Mouse (Mus musculus): ENCODE measurements around the gene Dusp22. TPM values are rescaled to one million over a fixed set of nuclear protein-coding genes. Genes with fewer than 3 reads are reported as not detected.

Dusp22 gene
- polyA plus RNA-seq, 1 experiment from 2014 or later, result 19.0 TPM

GRCm38 (mm10) chr13:30665261-30665660 is 5.5 kb downstream of the Dusp22 start:
- Histone ChIP-seq H3K9ac (ENCODE audit: low read depth, low read length) (no peak overlapping the region), H3K27me3 (ENCODE audit: control insufficient read depth, insufficient read depth, low read length) (no peaks in the 10 kb centered on the region), H3K4me2 (replicated peaks; ENCODE audit: low read depth, low read length) (no peak overlapping the region), H3K9me3 (ENCODE audit: control insufficient read depth, low read length) (no peaks in the 10 kb centered on the region), H3K4me3 (ENCODE audit: low read depth, low read length) (no peak overlapping the region), H3K4me1 (replicated peaks; ENCODE audit: control insufficient read depth, insufficient read depth, low read length) (no peaks in the 10 kb centered on the region), H3K27ac (ENCODE audit: low read depth, low read length) (no peak overlapping the region), H3K36me3 (ENCODE audit: control insufficient read depth, insufficient read depth, low read length) (no peaks in the 10 kb centered on the region)
- ATAC-seq (ENCODE audit: low FRiP score), result no peak
- DNase-seq (ENCODE audit: low spot score), result no peak
- 94% methylated on average over 8 of the region's 8 CpGs for WGBS

GRCm38 (mm10) chr13:30666537-30666936 is 6.7 kb downstream of the Dusp22 start:
- no peak overlapping the region for H3K4me3 ChIP-seq (ENCODE audit: low read depth, low read length)
- 93% methylated on average over 10 of the region's 10 CpGs for WGBS

GRCm38 (mm10) chr13:30668301-30668700 is 8.5 kb downstream of the Dusp22 start:
- Histone ChIP-seq H3K36me3 (ENCODE audit: control insufficient read depth, insufficient read depth, low read length) (no peaks in the 10 kb centered on the region), H3K4me2 (replicated peaks; ENCODE audit: low read depth, low read length) (no peak overlapping the region), H3K9me3 (ENCODE audit: control insufficient read depth, low read length) (no peaks in the 10 kb centered on the region), H3K4me1 (replicated peaks; ENCODE audit: control insufficient read depth, insufficient read depth, low read length) (no peaks in the 10 kb centered on the region), H3K27ac (ENCODE audit: low read depth, low read length) (no peak overlapping the region), H3K27me3 (ENCODE audit: control insufficient read depth, insufficient read depth, low read length) (no peaks in the 10 kb centered on the region), H3K9ac (ENCODE audit: low read depth, low read length) (no peak overlapping the region), H3K4me3 (ENCODE audit: low read depth, low read length) (no peak overlapping the region)
- ATAC-seq (ENCODE audit: low FRiP score), result no peak
- no peak for DNase-seq (ENCODE audit: low spot score)
- 86% methylated on average over 5 of the region's 5 CpGs for WGBS

More at GRCm38 (mm10) chr13:30666537-30666936, 6.7 kb downstream of the Dusp22 start:
- ATAC-seq (ENCODE audit: low FRiP score) (no peak), DNase-seq (ENCODE audit: low spot score) (no peak)
- H3K27ac ChIP-seq (ENCODE audit: low read depth, low read length), result no peak overlapping the region
- no peaks in the 10 kb centered on the region for H3K9me3 ChIP-seq (ENCODE audit: control insufficient read depth, low read length)
- H3K9ac ChIP-seq (ENCODE audit: low read depth, low read length), result no peak overlapping the region
- no peak overlapping the region for H3K4me2 ChIP-seq (replicated peaks; ENCODE audit: low read depth, low read length)
- no peaks in the 10 kb centered on the region for H3K36me3 ChIP-seq (ENCODE audit: control insufficient read depth, insufficient read depth, low read length)
- no peaks in the 10 kb centered on the region for H3K27me3 ChIP-seq (ENCODE audit: control insufficient read depth, insufficient read depth, low read length)
- no peaks in the 10 kb centered on the region for H3K4me1 ChIP-seq (replicated peaks; ENCODE audit: control insufficient read depth, insufficient read depth, low read length)

GRCm38 (mm10) chr13:30669277-30669676 is 9.5 kb downstream of the Dusp22 start:
- H3K27ac ChIP-seq (ENCODE audit: low read depth, low read length), result no peak overlapping the region
- no peaks in the 10 kb centered on the region for H3K9me3 ChIP-seq (ENCODE audit: control insufficient read depth, low read length)
- 89% methylated on average over 3 of the region's 3 CpGs for WGBS
- no peak for ATAC-seq (ENCODE audit: low FRiP score)
- no peaks in the 10 kb centered on the region for H3K27me3 ChIP-seq (ENCODE audit: control insufficient read depth, insufficient read depth, low read length)
- DNase-seq (ENCODE audit: low spot score), result no peak
- H3K4me1 ChIP-seq (replicated peaks; ENCODE audit: control insufficient read depth, insufficient read depth, low read length), result no peaks in the 10 kb centered on the region
- H3K9ac ChIP-seq (ENCODE audit: low read depth, low read length), result no peak overlapping the region
- no peaks in the 10 kb centered on the region for H3K36me3 ChIP-seq (ENCODE audit: control insufficient read depth, insufficient read depth, low read length)
- H3K4me2 ChIP-seq (replicated peaks; ENCODE audit: low read depth, low read length), result no peak overlapping the region
- no peak overlapping the region for H3K4me3 ChIP-seq (ENCODE audit: low read depth, low read length)

GRCm38 (mm10) chr13:30673878-30674277 is 14.1 kb downstream of the Dusp22 start:
- Histone ChIP-seq H3K27me3 (ENCODE audit: control insufficient read depth, insufficient read depth, low read length) (no peaks in the 10 kb centered on the region), H3K9me3 (ENCODE audit: control insufficient read depth, low read length) (no peaks in the 10 kb centered on the region), H3K36me3 (ENCODE audit: control insufficient read depth, insufficient read depth, low read length) (no peaks in the 10 kb centered on the region), H3K9ac (ENCODE audit: low read depth, low read length) (no peak overlapping the region), H3K4me2 (replicated peaks; ENCODE audit: low read depth, low read length) (no peak overlapping the region), H3K4me3 (ENCODE audit: low read depth, low read length) (no peak overlapping the region), H3K27ac (ENCODE audit: low read depth, low read length) (no peak overlapping the region), H3K4me1 (replicated peaks; ENCODE audit: control insufficient read depth, insufficient read depth, low read length) (no peaks in the 10 kb centered on the region)
- DNase-seq (ENCODE audit: low spot score), result no peak
- no peak for ATAC-seq (ENCODE audit: low FRiP score)
- 93% methylated on average over 5 of the region's 5 CpGs for WGBS

- 92% methylated on average over 5 of the region's 5 CpGs for WGBS
- DNase-seq (ENCODE audit: low spot score) (no peak), ATAC-seq (ENCODE audit: low FRiP score) (no peak)
- H3K9ac ChIP-seq (ENCODE audit: low read depth, low read length), result no peak overlapping the region
- no peaks in the 10 kb centered on the region for H3K9me3 ChIP-seq (ENCODE audit: control insufficient read depth, low read length)
- H3K4me2 ChIP-seq (replicated peaks; ENCODE audit: low read depth, low read length), result no peak overlapping the region
- no peaks in the 10 kb centered on the region for H3K36me3 ChIP-seq (ENCODE audit: control insufficient read depth, insufficient read depth, low read length)
- no peak overlapping the region for H3K4me3 ChIP-seq (ENCODE audit: low read depth, low read length)
- H3K27ac ChIP-seq (ENCODE audit: low read depth, low read length), result no peak overlapping the region
- H3K4me1 ChIP-seq (replicated peaks; ENCODE audit: control insufficient read depth, insufficient read depth, low read length), result no peaks in the 10 kb centered on the region
- H3K27me3 ChIP-seq (ENCODE audit: control insufficient read depth, insufficient read depth, low read length), result no peaks in the 10 kb centered on the region
Measured at GRCm38 (mm10) chr13:30678822-30679221, 19.0 kb downstream of the Dusp22 start.

GRCm38 (mm10) chr13:30681866-30682265 is 22.1 kb downstream of the Dusp22 start:
- WGBS, result 80% methylated on average over 4 of the region's 4 CpGs
- Histone ChIP-seq H3K27me3 (ENCODE audit: control insufficient read depth, insufficient read depth, low read length) (no peaks in the 10 kb centered on the region), H3K4me1 (replicated peaks; ENCODE audit: control insufficient read depth, insufficient read depth, low read length) (no peaks in the 10 kb centered on the region), H3K4me2 (replicated peaks; ENCODE audit: low read depth, low read length) (no peak overlapping the region), H3K9me3 (ENCODE audit: control insufficient read depth, low read length) (no peaks in the 10 kb centered on the region), H3K4me3 (ENCODE audit: low read depth, low read length) (no peak overlapping the region), H3K27ac (ENCODE audit: low read depth, low read length) (no peak overlapping the region), H3K9ac (ENCODE audit: low read depth, low read length) (no peak overlapping the region), H3K36me3 (ENCODE audit: control insufficient read depth, insufficient read depth, low read length) (no peaks in the 10 kb centered on the region)
- ATAC-seq (ENCODE audit: low FRiP score) (no peak), DNase-seq (ENCODE audit: low spot score) (no peak)

- no peak for ATAC-seq (ENCODE audit: low FRiP score)
- no peaks in the 10 kb centered on the region for H3K4me1 ChIP-seq (replicated peaks; ENCODE audit: control insufficient read depth, insufficient read depth, low read length)
- H3K4me2 ChIP-seq (replicated peaks; ENCODE audit: low read depth, low read length), result no peak overlapping the region
- H3K4me3 ChIP-seq (ENCODE audit: low read depth, low read length), result no peak overlapping the region
- 96% methylated on average over 3 of the region's 3 CpGs for WGBS
- no peaks in the 10 kb centered on the region for H3K27me3 ChIP-seq (ENCODE audit: control insufficient read depth, insufficient read depth, low read length)
- no peaks in the 10 kb centered on the region for H3K9me3 ChIP-seq (ENCODE audit: control insufficient read depth, low read length)
- H3K36me3 ChIP-seq (ENCODE audit: control insufficient read depth, insufficient read depth, low read length), result no peaks in the 10 kb centered on the region
- H3K27ac ChIP-seq (ENCODE audit: low read depth, low read length), result no peak overlapping the region
- no peak overlapping the region for H3K9ac ChIP-seq (ENCODE audit: low read depth, low read length)
- no peak for DNase-seq (ENCODE audit: low spot score)
Measured at GRCm38 (mm10) chr13:30682328-30682727, 22.5 kb downstream of the Dusp22 start.

- Histone ChIP-seq H3K27ac (ENCODE audit: low read depth, low read length) (no peak overlapping the region), H3K4me1 (replicated peaks; ENCODE audit: control insufficient read depth, insufficient read depth, low read length) (no peaks in the 10 kb centered on the region)
Measured at GRCm38 (mm10) chr13:30684614-30685122, 24.9 kb downstream of the Dusp22 start.

More at GRCm38 (mm10) chr13:30684614-30685122, 24.9 kb downstream of the Dusp22 start:
- no peak for DNase-seq (ENCODE audit: low spot score)
- ATAC-seq (ENCODE audit: low FRiP score), result no peak
- no peak overlapping the region for H3K4me2 ChIP-seq (replicated peaks; ENCODE audit: low read depth, low read length)
- H3K4me3 ChIP-seq (ENCODE audit: low read depth, low read length), result no peak overlapping the region
- WGBS, result 72% methylated on average over 6 of the region's 6 CpGs
- no peaks in the 10 kb centered on the region for H3K9me3 ChIP-seq (ENCODE audit: control insufficient read depth, low read length)
- no peaks in the 10 kb centered on the region for H3K36me3 ChIP-seq (ENCODE audit: control insufficient read depth, insufficient read depth, low read length)
- no peak overlapping the region for H3K9ac ChIP-seq (ENCODE audit: low read depth, low read length)
- no peaks in the 10 kb centered on the region for H3K27me3 ChIP-seq (ENCODE audit: control insufficient read depth, insufficient read depth, low read length)
